Mouse (Mus musculus): Measurements from ENCODE around the gene Rhbdf2.

Gene Rhbdf2

GRCm38 (mm10) chr11:116581376-116581814 lies 45.4 kb downstream of the Rhbdf2 start, which contains the start of gene Ube2o:
TSS of gene Ube2o (minus strand) at chr11:116581447.
- peak; percentile 83 to 92 for DNase-seq

- peak; percentile 72 to 76 for DNase-seq
Observed at GRCm38 (mm10) chr11:116580711-116581375, 46.0 kb downstream of the Rhbdf2 start.

- no peak for DNase-seq
Observed at GRCm38 (mm10) chr11:116580031-116580652, 46.7 kb downstream of the Rhbdf2 start.

- DNase-seq = peak in 1 of 2 experiments; percentile 40
Observed at GRCm38 (mm10) chr11:116579280-116579679, 47.5 kb downstream of the Rhbdf2 start.

GRCm38 (mm10) chr11:116575396-116575795 lies 51.4 kb downstream of the Rhbdf2 start:
- no peak for DNase-seq

- peak; percentile 39 to 43 for DNase-seq
Observed at GRCm38 (mm10) chr11:116574982-116575381, 51.8 kb downstream of the Rhbdf2 start.

GRCm38 (mm10) chr11:116574486-116574885 lies 52.3 kb downstream of the Rhbdf2 start:
- peak; percentile 36 to 50 for DNase-seq

GRCm38 (mm10) chr11:116572756-116573543 lies 53.9 kb downstream of the Rhbdf2 start:
- DNase-seq = no peak

GRCm38 (mm10) chr11:116571767-116572679 lies 54.8 kb downstream of the Rhbdf2 start:
- peak; percentile 44 to 45 for DNase-seq

- DNase-seq = no peak
Observed at GRCm38 (mm10) chr11:116570821-116571220, 56.0 kb downstream of the Rhbdf2 start.

- DNase-seq = no peak
Observed at GRCm38 (mm10) chr11:116567531-116567930, 59.3 kb downstream of the Rhbdf2 start.

GRCm38 (mm10) chr11:116565283-116566041 lies 61.4 kb downstream of the Rhbdf2 start:
- no peak for DNase-seq

- no peak for DNase-seq
Observed at GRCm38 (mm10) chr11:116556308-116556707, 70.5 kb downstream of the Rhbdf2 start.

GRCm38 (mm10) chr11:116555572-116555971 lies 71.2 kb downstream of the Rhbdf2 start:
- DNase-seq = no peak

GRCm38 (mm10) chr11:116554171-116554878 lies 72.5 kb downstream of the Rhbdf2 start:
- peak; percentile 44 to 64 for DNase-seq

GRCm38 (mm10) chr11:116552194-116552593 lies 74.6 kb downstream of the Rhbdf2 start:
- no peak for DNase-seq

GRCm38 (mm10) chr11:116550748-116551147 lies 76.1 kb downstream of the Rhbdf2 start:
- DNase-seq = no peak

GRCm38 (mm10) chr11:116549273-116550038 lies 77.4 kb downstream of the Rhbdf2 start:
- DNase-seq = no peak

- DNase-seq = no peak
Observed at GRCm38 (mm10) chr11:116548780-116549179, 78.0 kb downstream of the Rhbdf2 start.
